Mouse (Mus musculus): ENCODE measurements at regions not wholly inside any gene's neighbourhood (a gene's known extent, or its start where the extent isn't known, plus 50 kb on each side); places are given as distances from the start of the nearest gene placed in this dataset.

GRCm38 (mm10) chr10:97245674-97246073 lies 233.7 kb upstream of the Dcn start:
- in situ Hi-C loops (cut with MboI, MseI): loop anchor here (5.0 kb wide), 1 partner anchor 97 kb away; no protein-coding TSS in a partner anchor

- in situ Hi-C loops (cut with MboI, MseI): loop anchor here (5.0 kb wide), 1 partner anchor 94 kb away; no protein-coding TSS in a partner anchor
Observed at GRCm38 (mm10) chr10:97248522-97248921, 230.9 kb upstream of the Dcn start.

GRCm38 (mm10) chr10:97249760-97250159 lies 229.6 kb upstream of the Dcn start:
- in situ Hi-C loops (cut with MboI, MseI): loop anchor here (5.0 to 25.0 kb wide), 3 partner anchors 53 to 738 kb away; no protein-coding TSS in a partner anchor

DNA sequence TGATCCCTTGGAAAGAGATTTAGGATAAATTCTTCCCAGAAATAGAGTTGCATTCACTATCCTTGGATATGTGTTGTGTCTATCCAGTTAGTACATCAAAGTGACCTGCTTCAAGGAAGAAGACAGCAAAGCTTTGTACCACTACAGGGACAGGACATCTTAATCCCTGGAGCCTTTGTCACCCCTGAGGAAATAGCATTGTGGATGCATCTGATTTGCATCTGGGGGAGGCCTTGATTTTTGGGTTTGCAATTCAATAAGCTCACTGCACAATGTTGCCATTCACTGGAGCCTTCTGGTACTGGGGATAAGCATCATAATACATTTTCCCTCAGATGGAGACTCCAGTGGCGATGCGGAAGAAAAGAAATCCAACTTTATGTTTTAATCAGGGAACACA lies 229.2 kb upstream of the Dcn start:
- in situ Hi-C loops (cut with MboI, MseI): loop anchor here (5.0 to 25.0 kb wide), 2 partner anchors 52 to 737 kb away; no protein-coding TSS in a partner anchor

- in situ Hi-C loops (cut with MboI, MseI): loop anchor here (25.0 kb wide), 1 partner anchor 721 kb away; no protein-coding TSS in a partner anchor
Observed at GRCm38 (mm10) chr10:97265959-97266517, 213.4 kb upstream of the Dcn start.

DNA sequence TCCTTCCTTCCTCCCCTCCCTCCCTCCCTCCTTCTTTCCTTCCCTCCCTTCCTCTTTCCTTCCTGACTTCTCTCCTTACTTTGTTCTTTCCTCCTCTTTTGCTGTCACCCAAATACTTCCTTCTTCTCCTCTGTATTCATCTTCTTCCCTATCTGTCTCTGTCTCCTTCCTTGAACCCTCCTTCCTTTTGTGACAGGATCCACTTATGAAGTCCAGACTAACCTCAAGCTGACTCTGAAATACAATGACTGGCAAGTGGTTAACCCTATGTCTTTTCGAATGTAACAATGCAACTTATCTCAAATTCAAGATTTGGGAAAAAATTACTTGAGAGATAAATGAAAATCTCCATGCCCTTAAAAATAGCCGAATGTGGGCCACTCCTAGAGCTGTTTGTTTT lies 197.0 kb upstream of the Dcn start:
- in situ Hi-C loops (cut with MboI, MseI): no loop called here

- in situ Hi-C loops (cut with MboI, MseI): no loop called here
Observed at GRCm38 (mm10) chr10:97282841-97283496, 196.4 kb upstream of the Dcn start.

DNA sequence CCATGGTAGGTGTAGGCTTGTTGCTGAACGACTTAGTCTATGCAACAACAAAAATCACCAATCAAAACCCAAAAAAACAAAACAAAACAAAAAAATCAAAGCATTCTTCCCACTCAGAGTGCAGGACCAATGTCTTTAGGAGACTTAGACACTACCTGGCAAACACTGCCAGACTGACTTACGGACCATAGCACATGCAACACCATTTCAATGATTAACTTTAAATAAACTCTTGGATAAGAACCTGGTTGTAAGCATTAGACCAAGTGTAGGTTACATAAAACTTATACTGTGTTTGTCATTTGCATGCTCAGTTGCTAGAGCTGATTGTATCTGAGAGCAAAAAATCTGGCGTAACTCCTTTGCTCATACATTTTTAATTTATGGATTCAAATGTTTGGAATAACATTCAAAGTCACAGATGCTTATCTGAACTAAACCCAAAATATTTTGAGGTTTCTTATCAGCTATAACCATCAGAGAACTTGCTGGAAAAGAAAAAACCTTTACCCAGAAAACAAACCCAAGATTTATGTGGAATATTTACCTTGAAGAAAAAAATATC lies 174.5 kb upstream of the Dcn start:
- in situ Hi-C loops (cut with MboI, MseI): loop anchor here (5.0 to 25.0 kb wide), 3 partner anchors 53 to 1160 kb away; no protein-coding TSS in a partner anchor

DNA sequence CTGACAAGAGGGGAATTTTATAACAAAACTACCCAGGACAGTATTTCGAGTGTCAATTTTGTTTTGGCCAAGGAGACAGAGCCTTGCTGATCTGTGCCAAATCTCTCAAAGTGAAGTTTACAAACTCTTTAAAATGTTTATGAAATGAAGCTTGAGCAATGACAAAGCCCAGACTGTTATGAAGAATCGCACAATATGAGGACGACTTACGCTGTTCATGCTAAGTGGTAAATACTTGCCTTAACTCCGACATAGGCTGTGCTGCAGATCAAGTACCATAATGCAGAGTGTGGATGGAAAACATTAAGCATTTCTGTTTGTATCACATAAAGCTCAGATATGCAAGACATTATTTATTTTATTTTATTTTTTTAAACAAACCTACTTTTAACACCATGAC lies 169.8 kb upstream of the Dcn start:
- in situ Hi-C loops (cut with MboI, MseI): loop anchor here (10.0 to 25.0 kb wide), 2 partner anchors 847 to 1165 kb away; no protein-coding TSS in a partner anchor

GRCm38 (mm10) chr10:97312509-97312908 lies 166.9 kb upstream of the Dcn start:
- in situ Hi-C loops (cut with MboI, MseI): loop anchor here (5.0 to 25.0 kb wide), 2 partner anchors 680 to 850 kb away; no protein-coding TSS in a partner anchor

GRCm38 (mm10) chr10:97312978-97313377 lies 166.4 kb upstream of the Dcn start:
- in situ Hi-C loops (cut with MboI, MseI): loop anchor here (5.0 to 25.0 kb wide), 2 partner anchors 681 to 851 kb away; no protein-coding TSS in a partner anchor

DNA sequence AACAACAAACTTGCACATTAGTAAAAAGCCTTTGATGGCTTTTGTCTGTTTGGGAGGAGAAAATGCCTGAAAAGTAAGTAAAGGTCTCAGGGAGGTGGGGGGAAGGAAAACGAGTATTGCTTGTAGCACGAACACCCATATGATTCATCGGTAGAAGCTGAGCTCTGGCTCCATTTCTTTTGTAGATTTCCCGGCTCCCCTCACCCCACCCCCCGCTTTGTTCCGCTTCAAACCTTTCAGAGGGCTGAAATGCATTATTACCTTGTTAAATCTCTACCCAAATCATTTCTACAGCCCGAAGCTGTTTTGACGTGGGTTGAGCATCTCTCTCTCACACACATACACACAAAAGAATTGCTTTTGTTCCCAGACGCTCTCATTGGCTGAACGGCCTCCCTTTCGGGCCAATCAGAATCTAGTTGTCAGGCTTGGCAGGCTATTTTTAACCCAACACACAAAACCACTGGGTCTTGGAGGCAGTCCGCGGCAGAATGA lies 166.0 kb upstream of the Dcn start:
- in situ Hi-C loops (cut with MboI, MseI): loop anchor here (5.0 to 25.0 kb wide), 2 partner anchors 681 to 851 kb away; no protein-coding TSS in a partner anchor

DNA sequence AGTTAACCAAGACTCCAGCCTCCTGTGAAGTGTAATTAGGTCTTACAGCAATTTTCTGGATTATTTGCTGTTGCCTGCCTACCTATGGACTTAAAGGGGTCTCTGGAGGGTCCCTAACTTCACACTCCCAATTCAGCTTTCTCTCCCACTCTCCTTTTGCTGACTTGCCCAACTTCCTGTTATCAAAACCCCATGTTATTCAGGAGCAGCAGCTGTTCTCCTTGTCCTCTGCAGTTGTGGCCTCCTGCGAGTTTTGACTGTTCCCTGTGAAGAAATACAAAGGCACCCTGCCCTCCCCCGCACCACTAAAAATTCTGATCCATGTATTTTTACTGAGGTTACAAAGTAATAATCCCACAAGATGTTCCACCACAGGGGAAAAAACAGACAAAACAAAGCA lies 146.8 kb upstream of the Dcn start:
- in situ Hi-C loops (cut with MboI, MseI): loop anchor here (10.0 kb wide), 2 partner anchors 1188 to 1448 kb away; no protein-coding TSS in a partner anchor

DNA sequence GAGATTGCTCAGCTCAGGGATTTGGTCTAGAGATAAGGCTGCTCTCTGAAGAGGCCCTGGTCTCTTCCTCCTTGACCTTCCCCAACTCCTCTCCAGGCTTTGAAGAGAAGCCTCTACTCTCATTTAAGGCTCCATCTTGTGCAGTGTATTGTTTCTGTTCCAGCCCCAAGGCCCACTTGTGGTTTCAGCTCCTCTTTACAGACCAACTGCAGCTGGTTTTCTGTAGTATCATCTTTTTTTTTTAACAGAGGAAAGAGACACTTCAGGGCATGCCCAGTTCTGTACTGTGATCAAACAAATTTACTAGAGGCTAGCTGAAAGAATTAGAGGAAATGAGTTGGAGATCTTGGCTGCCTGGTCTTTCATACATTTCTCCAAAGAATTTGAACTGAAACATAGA lies 145.4 kb upstream of the Dcn start:
- in situ Hi-C loops (cut with MboI, MseI): loop anchor here (10.0 kb wide), 2 partner anchors 1189 to 1449 kb away; no protein-coding TSS in a partner anchor

DNA sequence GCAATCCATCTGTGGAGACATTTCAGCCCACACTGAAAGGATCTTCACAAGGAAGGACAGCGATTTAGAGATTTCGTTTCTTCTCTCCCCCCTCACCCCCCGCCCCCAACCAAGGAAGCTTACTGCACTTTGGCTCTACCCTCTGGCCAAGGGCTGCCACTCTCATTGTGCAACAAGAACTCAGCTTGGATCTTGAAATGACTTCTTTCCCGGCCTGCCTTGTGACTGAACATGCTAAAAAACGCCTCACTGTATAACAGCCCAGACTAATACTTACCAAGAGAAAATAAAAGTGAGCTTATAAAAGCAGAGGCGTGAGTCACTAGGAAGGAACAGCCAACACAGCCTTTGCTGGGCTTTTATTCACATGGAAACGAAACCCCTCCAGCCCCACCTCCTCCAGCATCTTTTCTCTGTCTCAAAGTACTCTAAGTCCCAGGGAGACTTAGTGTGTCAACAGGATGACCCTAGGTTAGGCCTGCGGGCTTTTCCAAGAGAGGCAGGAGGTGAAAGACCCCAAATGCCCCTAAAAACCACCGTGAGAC lies 144.7 kb upstream of the Dcn start:
- in situ Hi-C loops (cut with MboI, MseI): loop anchor here (10.0 kb wide), 2 partner anchors 1190 to 1450 kb away; no protein-coding TSS in a partner anchor

DNA sequence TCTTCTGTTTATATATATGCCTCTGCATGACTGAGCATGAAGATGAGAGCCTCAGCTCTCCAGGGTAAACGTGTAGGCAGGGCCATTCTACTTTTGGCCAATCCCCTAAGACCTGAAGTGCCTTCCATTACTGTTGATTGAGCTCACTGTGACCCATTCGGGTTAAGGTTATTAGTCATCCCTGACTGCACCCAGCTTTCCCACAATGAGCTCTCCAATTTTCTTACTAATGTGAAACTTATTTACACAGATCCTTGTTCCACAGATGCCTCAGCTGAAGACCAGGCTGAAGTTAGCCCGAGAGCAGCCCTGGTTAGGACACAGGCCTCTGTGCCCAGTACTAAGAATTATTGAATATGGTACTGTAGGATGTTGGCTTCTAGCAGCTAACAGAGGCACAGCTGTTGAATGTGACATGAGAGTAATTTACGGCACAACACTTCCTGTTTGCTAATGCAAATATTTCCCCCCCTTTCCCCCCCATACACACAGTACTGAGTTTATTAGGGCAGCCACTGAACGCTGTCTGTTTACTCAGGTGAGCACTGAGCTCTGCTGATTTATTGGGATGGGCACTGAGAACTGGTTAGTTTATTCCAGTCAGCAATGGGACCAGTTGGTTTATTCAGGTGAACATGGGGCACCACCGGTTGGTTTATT lies 141.2 kb upstream of the Dcn start:
- in situ Hi-C loops (cut with MboI, MseI): loop anchor here (10.0 kb wide), 2 partner anchors 1193 to 1453 kb away; no protein-coding TSS in a partner anchor

GRCm38 (mm10) chr10:97339866-97340706 lies 139.3 kb upstream of the Dcn start:
- in situ Hi-C loops (cut with MboI, MseI): loop anchor here (5.0 to 10.0 kb wide), 3 partner anchors 93 to 1455 kb away; no protein-coding TSS in a partner anchor

- in situ Hi-C loops (cut with MboI, MseI): no loop called here
Observed at GRCm38 (mm10) chr10:97345347-97345746, 134.1 kb upstream of the Dcn start.

- in situ Hi-C loops (cut with MboI, MseI): no loop called here
Observed at GRCm38 (mm10) chr10:97346949-97347348, 132.5 kb upstream of the Dcn start.

DNA sequence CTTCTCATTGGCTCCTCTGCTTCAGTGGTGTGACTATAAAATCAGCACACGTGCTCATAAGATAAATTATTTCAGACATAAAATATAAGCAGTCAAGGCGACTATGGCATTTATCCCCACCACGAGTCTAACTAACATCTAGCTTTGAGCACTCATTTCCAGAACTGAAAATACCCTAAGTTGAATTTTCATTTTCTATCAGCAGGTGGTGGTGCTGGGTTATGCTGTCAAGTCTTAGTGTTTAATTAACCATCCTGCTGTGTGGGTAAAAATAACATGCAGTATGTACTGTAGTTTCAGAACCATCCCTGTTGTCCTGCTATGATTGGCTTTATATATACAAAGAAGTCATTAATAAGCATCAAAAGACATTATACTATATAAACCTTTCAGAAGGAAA lies 110.8 kb upstream of the Dcn start:
- in situ Hi-C loops (cut with MboI, MseI): no loop called here

All from T-helper 1 cell (primary cell).